Mouse (Mus musculus): ENCODE measurements at regions not wholly inside any gene's neighbourhood (a gene's known extent, or its start where the extent isn't known, plus 50 kb on each side); places are given as distances from the start of the nearest gene placed in this dataset.
"Not testable (repeated sequence)": the region's sequence is repeated elsewhere in the genome, so short reads cannot be mapped to it uniquely, and the experiment has no call there.

DNA sequence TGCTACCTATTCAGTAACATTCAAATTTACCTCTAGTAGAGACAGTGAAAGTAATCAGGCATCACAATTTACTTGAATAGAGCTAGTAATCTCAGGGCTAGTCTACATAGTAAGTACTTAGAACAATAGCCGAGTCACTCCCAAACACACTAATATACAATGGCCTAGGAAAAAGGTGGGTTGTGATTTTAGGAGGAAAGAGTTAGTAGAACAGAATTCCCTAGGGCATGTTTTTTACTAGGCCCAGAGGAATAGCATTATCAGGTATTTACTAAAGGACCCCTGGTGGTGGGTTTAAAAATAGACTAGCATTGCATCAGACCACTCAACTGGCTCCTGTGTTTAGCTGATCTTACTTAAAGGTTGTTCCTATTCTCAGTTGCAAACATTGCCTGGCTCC is 535.8 kb downstream of the Mat2b start:
- not testable (repeated sequence) for DNase-seq

DNA sequence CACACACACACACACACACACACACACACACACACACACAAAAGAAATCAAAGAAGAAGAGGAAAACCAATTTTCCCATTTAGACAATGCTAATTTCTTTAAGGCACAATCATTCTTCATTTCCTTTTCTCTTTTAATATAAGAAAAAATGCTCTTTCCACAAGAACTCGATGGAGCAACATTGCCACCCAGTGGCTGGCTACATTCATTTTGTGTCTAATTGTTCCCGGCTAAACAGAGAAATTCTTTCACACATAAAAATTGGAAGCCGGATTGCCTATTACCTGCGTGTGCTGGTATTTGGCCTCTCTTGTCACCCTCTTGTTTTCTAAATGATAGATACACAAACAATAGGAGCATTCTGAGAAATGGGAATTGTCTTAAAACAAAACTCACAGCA is 545.7 kb downstream of the Mat2b start:
- DNase-seq: peak; percentile 78

DNA sequence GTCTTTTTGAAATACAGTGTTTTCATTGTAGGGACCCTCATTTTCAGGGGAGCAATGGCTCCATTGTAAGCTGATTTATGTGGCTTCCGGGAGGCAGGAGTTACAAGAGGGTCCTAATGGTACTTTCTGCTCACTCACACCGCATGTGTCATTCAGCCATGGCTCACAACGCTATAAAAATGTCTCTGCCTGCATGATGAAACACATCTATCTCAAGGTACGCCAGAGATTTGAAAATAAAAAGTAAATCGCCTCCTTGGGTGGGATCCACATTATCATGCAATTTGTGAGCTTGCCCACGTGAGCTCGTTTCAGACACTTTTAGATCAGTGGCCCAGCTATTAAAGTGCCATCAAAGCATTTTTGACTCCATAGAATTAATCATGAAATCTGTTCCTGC is 557.2 kb downstream of the Mat2b start:
- no peak for DNase-seq

DNA sequence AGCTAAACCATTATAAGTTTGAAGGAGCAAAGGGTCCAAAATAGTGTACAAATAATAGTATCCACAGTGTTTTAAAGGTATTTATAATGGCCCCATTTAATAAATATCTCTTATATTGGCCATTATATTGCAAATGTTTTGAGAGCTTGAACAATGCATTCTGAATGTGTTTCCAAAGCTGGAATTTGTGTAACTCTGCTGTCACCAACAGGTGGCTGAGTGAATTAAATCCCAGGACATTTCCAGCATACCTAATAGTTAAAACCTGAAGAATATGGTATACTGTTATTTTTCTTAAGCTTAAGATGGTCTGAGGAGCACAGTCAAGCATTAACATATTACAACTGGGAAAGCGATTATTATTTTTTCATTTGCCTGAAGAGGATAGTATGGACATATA is 592.4 kb downstream of the Mat2b start:
- no peak for DNase-seq

DNA sequence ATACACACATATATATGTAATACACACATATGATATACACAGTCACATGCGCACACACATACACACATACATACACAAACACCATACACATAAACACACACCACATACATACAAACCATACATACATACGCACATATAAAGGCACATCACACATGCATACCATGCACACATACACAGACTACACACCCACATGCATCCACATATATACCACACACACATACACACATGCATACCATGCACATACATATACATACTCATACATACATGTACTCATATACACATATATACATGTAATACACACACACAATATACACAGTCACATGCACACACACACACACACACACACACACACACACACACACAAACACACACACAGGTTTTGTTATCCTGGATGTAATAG is 620.7 kb downstream of the Mat2b start:
- no peak for DNase-seq

DNA sequence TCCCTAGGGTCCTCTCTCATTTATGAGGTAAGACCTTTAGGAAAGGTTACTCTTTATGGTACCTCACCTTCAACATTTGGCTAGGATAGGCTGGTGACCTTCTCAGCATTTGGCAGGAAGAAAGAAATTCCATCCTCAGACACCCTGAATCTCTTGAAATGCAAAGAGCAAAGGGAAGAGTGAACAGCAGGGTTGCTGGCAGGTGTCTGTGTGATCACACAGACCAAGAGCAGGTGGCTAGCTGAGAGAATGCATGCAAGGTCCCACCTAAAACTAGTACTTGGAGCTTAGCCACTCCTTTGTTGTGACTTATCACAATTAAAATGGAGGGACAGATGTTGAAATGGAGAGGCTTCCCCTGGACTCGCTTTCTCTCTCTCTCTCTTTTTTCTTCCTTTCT is 644.5 kb downstream of the Mat2b start:
- no peak for DNase-seq

DNA sequence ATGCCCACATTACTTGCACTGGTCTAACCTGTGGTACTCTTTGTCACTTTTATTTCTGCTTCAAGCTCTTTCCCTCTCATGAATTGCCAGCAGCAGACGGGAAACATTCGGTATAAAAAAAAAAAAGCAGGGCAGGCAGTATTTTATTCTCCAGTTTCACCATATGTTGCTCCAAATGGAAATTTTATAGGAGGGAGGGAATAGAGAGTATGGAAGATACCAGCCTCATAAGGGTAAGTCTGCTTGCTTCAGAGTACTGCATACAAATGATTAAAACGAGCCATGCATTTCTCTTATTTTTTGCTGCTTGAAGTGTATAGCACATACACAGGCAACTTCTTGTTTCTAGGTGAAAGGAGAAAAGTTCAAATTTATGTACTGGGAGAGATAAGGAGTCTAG is 667.5 kb downstream of the Mat2b start:
- DNase-seq: no peak

DNA sequence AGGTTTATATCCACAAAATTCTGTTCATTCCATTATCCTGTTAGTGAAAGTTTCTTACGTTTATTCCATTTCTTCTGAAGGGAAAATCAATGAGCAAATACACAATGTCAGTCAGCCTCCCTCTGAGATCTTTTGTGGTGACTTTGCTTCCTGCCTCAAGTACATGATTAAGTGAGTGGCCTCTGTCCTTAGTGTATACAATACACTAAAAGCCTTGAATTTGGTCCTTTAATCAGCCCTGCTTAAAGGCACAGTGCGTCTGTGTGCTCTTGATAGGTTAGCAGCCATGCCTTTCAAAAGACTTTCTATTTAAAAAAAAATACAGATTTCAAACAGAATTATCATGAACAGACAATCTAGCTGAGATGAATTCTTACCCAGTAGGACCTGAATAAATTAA is 695.5 kb downstream of the Mat2b start:
- no peak for DNase-seq

DNA sequence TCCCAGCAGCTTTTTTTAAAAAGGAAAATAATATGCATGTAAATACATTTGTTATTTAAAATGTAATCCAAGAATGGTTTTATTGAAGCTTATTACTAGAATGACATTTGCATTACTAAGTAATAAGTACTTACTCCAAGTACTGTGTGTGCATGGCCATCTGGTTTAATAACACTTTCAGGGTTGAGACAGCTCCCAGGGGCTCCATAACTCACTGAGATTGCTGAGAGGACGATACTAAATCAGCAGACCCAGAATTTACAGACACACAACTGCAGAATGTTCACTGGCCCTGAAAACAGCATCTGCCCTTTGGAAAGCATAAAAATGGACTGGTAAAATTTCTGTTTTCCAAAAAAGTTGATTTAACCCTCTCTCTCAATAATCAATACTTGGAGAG is 696.4 kb downstream of the Mat2b start:
- no peak for DNase-seq

DNA sequence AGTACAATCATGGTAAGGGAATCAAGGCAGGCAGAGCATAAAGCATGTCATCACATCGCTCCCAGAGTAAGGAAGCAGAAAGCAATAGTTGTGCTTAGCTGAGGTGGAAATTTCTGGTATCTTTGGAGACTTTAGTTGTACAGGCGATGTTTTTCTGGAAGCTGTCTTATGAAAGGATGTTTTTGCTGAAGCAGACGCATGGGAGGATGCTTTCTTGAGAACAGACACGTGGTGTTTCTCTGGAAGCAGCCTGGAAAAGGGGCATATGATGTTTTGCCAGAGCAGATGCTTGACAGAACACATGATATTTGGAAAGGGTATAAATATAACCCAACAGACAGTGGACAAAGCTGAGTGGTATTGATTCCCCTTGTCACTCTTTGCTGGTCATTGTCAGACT is 722.4 kb downstream of the Mat2b start:
- no peak for DNase-seq

DNA sequence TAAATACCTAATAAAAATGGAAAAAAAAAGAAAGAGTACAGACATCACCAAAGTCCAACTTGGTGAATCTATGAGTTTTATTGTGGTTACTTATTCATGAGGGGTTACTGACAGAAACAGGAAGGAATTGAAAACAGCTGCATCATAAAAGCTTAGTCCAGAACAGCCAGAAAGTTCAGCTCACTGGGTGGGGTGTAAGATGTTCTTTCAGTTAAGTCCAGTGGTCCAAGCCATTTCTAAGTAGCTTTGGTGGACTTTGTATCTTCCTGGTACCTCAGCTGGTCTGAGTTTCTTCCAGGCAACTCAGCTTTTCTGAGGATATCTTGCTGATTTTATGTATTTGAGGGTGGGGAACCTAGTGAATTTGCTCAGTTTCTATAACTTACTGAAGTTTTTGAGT is 731.3 kb downstream of the Mat2b start:
- no peak for DNase-seq

DNA sequence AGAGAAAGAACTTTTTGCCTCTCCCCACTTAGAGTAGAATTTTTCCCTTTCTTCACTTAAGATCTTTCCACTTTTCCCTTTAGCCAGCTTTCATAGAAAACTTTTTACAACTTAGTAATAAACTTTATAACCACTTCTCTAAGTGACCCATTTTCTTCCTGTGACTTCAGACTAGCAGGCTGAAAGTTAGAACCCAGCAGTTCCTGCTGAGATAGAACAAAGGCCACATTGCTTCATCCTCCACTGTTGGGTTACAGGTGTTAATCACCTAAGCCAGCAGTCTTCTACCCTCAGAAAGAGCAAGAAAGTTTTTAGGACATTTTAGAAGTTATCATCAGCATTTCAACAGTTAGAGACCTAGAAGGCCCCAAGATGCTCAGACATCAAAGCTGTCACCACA is 740.6 kb downstream of the Mat2b start:
- DNase-seq: no peak

DNA sequence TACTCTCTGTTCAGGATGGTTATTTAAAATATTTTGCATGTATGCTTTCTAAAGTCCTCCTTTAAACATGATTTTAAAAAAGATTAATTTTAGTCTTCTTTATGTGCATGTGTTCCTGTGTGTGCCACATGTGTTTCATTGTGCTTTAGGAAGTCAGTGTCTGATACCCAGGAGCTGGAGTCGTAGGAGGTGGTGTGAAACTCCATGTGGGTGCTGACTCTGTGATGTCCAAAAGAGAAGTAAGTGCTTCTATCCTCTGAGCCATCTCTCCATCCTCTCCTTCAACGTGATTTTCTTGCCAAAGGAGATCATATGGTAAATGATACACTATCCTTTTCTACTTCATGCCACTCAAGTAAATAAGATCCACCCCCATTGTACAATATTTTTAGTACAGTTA is 750.8 kb downstream of the Mat2b start:
- no peak for DNase-seq

DNA sequence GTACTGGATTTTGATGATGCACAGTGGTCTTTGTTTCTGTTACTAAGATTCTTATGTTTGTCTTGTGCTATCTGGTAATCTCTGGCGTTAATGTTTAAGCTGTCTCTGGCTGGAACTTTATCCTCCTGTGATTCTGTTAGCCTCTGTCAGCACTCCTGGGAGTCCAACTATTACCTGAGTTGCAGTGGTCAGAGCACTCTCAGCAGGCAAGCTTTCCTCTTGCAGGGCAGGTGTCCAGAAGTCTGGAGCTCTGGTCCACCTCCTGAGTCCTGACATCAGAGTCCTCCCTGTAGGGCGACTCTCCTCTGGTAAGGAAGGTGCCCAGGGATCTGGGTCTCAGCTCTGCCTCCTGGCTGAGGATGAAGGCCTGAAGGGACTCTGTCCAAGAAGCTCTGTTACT is 760.8 kb downstream of the Mat2b start:
- no peak for DNase-seq

DNA sequence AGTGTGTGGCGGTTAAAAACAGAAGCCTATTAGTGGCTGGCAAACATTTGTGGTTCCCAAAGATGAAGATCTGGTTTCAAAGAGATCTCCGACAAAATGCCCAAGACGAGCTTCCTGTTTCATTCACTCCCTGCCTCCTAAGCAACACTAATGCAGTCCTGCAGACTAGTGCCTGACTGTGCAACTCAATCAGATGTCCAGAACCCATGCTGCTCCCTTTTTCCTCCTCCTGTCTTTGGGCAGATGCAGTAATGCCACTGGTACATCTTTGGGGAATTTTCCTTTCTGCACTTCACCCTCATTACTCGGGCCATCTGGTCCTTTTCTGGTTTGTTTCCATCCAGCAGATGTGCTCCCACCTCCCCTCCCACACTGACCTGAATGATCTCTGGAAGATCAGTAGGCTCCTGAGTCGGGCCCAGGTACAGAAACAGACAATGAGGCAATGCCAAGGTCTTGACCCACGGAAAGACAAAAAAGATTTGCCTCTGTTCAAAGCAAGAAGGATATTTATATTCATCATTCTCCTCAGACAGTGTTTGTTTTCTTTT is 771.0 kb downstream of the Mat2b start:
- DNase-seq: no peak

DNA sequence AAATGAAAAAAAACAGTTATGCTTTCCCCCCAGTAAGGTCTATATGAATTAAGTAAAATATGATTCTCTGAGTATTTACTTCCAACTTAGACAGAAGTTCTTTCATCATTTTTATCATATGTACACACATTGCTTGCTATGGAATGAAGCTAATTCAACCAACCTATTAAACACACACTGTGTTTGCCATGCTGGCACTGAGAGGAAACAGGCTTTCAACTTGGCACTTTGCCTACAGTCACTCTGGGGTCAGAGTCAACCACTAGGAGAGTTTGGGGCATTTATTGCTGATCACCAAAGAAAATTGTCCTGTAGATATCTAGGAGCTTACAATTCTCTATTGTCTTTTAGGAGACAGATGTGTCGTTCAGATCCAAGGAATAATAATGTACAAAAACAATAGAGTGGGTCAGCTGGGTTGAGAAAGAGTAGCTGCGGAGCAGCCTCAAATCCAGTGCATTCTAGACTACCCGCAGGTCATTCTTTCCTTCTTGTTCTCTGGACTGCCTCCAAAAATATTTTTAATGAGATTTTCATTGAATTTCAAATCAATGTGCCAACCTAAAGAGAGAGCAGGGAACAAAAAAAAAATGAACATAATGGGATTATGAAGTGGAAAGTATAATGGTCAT is 777.2 kb downstream of the Mat2b start:
- DNase-seq: no peak

DNA sequence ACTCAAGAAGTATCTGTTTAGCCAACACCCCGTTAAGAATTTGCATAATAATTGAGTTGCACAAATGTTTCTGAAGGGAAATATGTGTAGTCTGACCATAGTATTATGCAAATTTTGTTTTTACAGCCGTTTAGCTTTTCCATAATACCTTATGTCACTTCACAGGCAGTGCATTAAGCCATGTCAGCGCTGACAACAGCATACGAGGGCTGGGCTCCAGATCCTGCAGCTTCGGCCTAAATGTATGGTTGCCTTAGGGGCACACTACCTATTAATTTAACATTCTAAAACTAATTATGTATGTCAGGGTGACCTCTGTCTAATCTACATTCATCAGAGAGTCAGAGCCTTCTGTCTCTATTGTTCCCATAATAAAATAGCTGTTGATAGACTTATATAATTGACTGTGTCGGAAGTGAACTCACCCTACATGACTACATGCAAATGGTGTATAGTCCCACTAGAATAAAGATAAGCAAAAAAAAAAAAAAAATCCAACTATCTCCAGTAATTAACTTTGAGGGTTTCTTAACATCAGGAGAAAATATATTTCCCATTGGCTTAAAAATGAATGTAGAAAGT is 795.3 kb downstream of the Mat2b start:
- DNase-seq: no peak

DNA sequence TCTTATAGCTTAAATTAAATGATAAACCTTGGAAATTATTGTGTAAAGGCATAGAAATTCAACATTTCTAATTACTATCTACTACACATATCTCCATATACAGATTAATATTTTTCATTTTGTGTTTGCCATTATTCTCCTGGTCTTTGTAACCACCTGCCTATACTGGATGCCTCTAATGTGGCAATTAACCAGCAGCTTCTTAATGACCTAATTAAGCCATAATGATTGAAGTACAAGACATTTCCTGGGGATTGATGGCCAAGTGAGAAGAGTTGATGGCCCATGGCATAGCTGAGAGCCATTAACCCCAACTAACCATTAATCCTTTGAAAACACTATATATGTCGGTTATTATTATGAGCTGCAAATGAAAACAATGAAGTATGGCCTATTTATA is 811.7 kb downstream of the Mat2b start:
- DNase-seq: no peak

DNA sequence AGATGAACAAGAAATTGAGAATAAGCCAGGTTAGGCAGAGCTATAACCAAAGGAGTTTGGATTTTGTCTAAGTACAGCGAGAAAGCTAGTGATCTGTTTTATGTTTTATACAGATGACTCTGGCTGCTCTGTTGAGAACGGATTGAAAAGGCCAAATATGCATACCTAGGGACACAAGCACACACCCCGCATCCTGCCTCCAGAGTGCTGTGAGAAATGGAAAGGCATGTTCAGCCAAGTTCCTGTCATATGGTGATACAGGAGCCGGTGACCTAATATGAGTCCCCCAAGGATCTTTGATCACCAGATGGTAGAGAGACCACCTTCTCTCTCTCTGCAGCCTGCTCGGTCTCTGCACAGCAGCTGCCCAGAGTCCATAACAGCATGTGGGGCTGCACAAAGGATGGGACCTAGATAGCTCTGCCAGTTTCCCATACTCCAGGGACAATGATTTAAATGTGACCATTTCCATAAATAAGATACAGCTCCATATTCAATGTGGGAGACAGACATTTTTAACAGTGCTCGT is 826.5 kb downstream of the Mat2b start:
- no peak for DNase-seq
